Mouse (Mus musculus): ENCODE results near the gene Dhx9.
"Not testable (repeated sequence)": the region's sequence is repeated elsewhere in the genome, so short reads cannot be mapped to it uniquely, and the experiment has no call there.

Dhx9 gene

DNA sequence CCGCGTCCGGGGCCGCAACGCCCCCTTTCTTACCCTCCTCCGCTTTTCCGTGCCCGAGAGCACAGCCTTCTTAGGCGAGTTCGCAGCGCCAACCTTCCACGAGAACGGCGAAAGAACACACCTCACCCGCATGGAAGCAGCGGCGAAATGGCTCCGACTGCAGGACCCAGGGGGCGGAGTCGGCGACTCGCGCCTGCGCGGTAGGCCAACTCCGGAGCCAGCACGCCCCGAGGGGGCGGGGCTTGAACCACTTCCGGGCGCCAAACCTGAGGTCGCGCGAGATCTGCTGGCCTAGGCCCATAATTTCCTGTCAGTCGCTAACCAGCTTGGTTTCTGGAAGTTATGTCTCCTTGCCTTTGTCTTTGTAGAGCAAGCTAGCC lies at the start of gene Dhx9:
Gene Dhx9, minus strand, starts transcription at position 161 of the 380 bp plus-strand sequence.
- DNase-seq, result peak; percentile 100

DNA sequence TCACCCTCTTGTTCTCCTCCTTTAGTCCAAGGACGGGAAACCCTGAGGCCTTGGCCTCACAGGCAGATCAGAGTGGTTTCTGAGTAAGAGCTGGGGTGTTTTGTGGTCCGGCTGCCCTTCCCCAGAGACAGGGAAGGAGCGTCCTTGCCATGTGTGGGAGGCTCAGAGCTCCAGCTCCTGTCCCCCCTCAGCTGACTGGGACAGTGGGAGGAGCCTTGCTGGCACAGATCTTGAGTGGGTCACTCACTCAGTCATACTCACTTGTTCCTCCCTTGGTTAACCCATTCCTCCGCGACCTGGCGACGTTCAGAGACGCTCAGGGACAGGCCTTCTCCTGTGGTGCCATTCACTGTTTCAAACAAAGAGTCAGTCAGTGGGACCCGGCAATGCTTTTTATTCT lies 48.2 kb upstream of the Dhx9 start:
- no peak for DNase-seq

DNA sequence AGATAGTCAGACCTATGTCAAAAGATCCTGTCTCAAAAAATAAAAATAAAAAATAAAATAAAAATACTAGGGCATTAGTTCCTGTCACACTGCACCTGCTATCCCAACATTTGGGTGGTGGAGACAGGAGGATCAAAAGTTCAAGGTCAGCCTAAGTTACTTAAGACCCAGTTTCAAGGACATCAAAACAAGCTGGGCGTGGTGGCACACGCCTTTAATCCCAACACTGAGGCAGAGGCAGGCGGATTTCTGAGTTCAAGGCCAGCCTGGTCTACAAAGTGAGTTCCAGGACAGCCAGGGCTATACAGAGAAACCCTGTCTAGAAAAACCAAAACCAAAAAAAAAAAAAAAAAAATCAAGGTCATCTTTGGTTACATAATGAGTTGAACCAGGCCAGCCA lies 45.4 kb upstream of the Dhx9 start:
- DNase-seq, result not testable (repeated sequence)

DNA sequence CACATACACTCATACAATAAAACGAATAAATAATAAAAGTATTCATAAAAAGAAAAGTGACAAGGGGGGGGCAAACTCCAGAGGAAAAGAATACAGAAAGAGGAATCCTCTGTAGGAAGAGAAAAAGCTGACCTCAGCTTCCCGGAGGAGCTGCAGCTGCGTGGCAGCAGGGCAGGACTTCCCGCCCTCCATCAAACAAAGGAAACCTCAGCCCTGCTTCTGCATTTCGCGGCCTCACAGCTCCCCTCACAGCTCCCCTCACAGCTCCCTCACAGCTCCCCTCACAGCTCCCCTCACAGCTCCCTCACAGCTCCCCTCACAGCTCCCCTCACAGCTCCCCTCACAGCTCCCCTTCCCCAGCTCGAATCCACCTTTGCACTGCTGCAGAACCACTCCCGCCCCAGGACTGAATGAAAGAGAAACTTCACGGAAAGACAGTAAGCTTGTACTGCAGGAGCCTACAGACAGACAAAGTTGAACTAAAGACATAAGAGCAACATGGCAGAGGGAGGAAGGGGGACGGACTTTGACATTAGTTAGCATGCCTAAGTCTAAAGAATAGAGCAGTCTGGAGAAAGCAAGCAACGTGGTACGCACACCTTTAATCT lies 44.9 kb upstream of the Dhx9 start:
- peak; percentile 77 for DNase-seq

DNA sequence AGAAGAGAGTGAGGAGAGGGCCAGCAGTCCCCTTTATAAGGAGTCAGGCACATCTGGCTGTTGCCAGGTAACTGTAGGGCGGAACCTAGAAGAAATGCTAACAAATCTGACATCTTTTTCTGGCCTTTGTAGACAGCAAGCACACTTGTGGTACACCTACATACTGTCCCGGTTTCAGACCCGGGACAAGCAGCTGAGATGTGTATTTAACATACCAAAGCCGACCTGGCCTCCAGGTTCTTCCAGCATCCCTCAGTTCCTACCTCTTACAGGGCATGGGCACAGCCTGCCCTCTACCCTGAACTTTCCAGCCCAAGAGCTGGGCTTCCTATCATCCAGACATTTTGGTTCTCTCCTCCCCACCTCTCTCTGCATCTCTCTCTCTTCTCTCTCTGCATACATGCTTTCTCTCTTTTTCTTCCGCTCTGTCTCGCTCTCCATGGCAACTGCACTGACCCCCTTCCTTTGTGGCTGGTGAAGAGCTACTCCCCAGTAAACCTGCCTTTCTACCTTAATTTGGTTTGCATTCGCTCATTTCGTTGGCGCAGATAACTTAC lies 44.3 kb upstream of the Dhx9 start:
- peak; percentile 33 for DNase-seq

DNA sequence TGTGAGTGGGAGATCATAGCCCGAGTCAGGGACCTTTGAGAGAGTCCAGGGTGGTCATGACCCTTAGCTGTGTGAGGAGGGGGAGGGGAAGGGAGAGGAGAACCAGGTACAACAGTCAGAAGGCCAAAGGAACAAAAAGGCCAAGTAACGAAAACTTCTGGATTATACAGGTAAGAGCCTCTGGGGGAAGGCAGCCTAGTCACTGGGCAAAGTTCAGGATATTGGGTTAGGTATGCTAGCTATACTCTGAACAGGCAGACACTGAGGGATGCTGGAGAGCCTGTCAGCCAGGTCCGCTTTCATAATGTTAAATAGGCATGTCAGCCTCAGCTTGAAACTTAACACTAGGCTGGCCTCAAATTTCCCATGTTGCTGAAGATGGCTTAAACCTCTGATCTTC lies 34.7 kb upstream of the Dhx9 start:
- no peak for DNase-seq

DNA sequence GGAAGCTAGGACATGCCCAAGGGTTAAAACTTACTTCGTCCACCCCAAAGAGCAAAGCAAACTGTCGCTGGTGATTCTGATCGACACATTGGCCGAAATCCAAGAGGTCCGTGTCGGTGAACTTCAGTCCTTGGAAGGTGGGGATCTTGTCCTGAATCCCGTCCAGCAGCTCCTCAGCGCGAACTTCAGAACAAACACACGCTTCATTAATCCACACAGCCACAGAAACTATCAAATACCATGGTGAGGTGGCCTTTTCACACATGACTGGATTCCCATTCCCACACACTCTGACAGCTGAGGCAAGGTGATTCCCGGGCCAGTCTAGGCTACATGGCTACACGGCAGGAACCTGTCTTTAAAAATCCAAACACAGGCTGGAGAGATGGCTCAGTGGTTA lies 27.9 kb upstream of the Dhx9 start:
- DNase-seq, result no peak

DNA sequence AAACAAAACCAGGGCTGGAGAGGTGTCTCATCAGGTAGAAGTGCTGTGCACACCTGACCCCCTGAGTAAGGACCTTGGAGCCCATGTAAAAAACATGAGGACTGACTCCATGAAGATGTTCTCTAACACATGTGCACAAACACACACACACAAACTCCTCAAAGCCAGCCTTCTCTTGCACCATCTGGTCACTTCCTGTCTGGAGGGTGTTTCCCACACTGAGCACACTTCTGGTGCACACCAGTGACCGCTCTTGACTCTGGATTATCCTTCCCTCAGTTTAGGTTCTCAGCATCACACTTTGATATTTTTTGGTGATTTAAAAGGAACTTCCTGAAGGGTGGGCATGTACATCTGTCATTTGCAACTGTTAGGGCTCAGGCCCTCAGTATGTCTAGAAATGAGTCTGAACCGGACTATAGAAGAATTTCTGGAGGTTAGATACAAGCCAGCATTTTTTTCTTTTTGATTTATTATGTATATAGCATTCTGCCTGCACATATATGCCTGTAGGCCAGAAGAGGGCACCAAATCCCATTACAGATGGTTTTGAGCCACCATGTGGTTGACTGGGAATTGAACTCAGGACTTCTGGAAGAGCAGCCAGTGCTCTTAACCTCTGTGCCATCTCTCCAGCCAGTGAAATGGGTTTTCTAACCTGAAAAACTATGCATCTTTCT lies 23.0 kb upstream of the Dhx9 start:
- DNase-seq, result no peak

DNA sequence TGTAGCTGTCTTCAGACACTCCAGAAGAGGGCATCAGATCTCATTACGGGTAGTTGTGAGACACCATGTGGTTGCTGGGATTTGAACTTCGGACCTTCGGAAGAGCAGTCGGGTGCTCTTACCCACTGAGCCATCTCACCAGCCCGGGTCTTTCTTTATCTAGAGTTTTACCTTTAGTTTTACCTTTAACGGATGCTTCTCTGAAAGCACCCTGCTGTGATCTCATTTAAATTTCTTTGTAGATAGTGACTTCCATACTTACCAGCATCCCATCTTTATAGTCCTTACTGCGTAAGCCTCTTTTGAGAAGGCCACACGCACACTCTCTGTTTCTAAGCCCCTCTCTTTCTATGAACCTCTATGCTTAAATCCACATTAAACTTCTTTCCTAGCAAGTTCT lies 22.1 kb upstream of the Dhx9 start:
- not testable (repeated sequence) for DNase-seq

DNA sequence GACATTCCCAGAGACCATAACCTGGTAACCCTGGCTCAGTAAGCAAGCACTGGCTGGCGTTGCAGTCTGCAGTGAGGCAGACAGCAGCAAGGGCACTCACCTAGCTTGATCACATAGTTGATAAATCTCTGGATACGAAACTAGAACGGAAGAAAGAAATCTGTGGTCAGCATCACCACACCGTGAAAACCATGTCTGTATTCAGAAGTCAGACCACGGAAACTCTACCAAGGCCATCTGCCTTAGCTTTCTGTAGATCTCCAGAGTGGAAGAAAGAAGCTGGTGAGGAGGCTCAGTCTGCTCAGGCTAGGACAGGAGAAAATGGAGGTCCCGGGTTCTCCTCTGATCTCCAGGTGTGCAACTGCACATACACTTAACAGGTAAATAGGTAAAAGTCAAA lies 21.6 kb upstream of the Dhx9 start:
- DNase-seq, result no peak

DNA sequence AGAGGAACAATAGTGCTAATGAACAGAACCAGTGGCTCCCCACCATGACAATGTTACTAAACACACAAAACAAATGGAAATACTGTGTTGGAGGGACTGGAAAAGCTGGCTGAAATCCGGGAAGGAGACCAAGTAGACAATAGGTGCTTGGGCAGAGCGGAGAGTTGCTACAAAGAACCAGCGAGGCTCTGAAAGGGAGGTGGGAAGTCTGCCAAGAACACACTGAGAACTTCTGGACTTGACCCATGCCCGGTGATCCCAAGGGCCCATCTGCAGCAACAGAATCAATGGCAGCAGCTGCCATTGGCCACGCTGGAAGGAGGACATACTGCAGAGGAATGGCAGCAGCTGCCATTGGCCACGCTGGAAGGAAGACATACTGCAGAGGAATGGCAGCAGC lies 18.8 kb upstream of the Dhx9 start:
- DNase-seq, result no peak

DNA sequence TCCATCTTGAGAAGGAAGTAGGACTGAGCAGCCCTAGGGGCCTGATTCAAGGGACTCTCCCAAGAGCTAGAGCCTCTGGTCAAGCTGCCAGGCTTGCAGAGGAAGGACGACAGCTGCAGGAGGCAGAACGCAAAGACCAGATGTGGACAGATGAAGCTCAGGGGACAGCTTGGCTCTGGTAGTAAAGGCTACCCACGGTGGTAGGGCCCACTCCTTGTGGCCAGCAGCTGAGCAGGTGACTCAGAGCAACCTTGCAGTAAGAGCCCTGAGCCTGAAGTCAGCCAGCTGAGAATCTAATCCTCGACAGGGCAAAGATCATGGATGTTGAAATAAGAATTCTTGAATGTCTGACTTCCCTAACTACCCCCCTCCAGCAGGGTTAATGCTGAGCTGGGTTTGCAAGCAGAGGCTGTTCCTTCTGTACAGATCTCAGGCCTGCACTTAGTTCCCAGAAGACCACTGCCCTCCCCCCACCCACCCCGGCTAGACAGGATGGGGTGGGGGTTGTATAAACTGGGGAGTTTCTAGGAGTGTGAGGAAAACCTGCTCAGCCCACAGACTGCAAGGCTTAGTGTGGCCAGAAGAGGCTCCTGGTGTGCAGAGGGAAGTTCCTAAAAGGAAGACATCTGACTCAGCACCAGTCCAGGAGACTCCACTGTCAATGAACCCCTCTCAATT lies 14.3 kb upstream of the Dhx9 start:
- no peak for DNase-seq

DNA sequence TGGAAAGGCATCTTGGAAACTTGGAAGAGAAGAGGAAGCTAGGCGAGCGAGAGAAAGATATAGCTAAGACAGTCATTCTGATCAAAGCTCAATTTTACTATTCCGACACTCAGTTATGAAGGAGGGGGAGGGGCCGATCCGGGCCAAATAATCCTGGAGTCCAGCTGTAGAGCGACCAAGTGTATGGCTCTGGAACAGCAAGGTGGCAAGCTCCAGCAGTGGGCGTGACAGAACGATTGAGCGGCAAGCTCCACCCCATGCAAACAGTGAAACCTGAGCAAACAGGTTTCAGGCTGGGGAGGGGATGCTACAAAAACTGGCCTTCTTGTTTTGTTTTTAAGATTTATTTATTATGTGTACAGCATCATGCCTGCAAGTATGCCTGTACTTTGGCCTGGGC lies 12.6 kb upstream of the Dhx9 start:
- DNase-seq, result no peak

DNA sequence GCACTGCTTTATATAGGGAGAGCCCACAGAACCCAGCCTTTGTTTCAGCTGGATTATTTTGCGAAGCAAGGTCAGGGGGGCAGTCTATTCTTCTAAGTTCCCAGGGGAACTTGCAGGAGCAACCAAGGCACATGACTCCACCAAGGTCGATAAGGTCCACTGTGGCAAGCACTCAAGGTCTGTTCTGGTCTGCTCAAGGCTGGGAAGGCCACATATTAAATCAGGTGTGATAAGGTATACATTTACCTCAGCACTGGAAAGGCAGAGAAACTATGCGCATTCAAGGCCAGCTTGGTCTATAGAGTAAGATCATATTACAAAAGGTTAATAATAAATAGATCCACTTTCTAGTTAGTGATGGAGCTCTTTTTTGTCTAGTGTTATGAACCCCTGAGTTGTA lies 8.6 kb upstream of the Dhx9 start:
- DNase-seq, result no peak

DNA sequence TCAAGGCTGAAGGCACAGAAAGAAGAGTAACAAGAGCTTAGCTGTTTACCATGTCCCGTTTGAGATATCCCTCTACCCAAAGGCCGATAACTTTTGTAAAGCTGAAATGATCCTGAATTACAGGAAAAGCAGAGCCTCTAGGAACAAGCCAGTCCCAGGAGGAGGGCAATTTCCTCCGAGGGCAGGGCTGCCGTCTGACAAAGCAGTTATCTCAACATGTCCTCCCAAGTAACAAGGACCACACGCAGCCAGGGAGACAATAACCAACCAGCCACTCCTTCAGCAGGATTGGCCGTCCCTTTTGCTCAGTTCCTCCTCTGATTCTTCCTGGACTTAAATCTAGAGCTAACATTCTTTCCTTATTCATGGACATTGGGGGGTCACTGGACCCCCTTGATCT lies 6.5 kb upstream of the Dhx9 start:
- no peak for DNase-seq

DNA sequence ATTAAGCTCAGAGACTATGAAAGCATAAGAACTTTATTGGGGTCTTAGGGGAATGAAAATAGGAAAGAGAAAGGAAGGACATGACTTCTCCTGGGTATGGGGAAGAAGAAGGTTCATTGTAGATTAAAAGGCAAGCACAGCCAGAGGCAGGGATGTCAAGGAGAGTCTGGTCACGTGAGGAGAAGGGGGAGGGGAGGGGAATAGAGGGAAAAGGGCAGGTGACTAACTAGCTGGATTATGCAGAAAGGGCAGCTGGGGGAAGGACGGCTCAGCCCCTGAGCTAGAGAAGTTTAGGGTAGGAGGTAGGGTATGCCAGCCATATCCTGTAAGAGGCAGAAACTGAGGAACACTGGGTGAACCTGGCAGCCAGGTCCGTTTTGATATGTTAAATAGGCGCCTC lies 5.9 kb upstream of the Dhx9 start:
- DNase-seq, result no peak

DNA sequence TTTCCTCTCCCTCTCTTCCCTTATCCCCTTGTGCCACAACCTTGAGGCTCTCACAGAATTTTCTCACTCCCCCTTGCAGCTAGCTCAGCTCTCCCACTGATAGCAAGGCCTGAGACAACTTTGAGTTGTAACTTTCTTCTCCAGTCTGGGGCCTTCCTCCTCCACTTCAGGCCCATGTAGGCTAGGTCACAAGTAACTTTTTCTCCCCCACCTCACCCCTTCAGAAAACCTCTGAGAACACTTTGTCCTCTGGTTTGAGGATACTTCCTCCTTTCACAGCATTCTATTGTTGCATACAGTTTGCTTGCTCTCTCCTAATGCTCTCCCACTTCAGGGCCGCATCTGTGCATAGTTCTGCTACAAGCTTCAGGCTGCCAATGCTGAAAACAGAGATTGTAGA lies 4.4 kb upstream of the Dhx9 start:
- DNase-seq, result no peak

DNA sequence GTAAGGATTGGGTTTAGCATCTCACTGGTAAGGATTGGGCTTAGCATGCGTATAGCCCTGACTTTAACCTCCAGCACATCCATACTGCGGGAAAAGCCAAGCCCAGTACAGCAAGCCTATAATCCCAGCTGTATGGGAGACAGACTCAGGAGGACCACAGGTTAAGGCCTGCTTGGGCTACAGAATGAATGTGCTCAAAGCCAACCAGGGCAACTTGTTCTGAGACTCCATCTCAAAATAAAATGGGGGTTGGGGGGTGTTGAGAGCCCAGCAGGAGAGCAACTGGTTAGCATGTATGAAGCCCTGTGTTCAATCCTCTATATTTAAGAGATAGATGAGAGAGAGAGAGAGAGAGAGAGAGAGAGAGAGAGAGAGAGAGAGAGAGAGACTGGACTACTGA lies 3.9 kb upstream of the Dhx9 start:
- DNase-seq, result no peak

DNA sequence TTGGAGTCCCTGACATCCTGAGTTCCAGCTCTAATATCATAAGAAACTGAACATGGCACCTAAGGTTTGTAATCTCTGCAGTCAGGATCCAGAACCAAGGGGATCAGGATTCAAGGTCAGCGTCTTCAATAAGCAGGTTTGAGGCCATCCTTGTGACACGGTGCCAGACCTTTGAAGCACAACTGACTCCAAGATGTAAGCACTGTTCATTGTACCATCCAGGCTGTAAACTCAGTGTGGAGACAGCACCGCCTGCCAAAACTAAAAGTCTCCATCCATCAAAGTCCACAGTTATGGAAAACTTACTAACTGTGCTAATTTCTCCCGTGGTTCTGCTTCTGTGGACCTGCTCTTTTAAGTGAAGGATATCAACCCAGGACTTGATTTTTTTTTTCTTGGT lies 2.5 kb upstream of the Dhx9 start:
- no peak for DNase-seq

DNA sequence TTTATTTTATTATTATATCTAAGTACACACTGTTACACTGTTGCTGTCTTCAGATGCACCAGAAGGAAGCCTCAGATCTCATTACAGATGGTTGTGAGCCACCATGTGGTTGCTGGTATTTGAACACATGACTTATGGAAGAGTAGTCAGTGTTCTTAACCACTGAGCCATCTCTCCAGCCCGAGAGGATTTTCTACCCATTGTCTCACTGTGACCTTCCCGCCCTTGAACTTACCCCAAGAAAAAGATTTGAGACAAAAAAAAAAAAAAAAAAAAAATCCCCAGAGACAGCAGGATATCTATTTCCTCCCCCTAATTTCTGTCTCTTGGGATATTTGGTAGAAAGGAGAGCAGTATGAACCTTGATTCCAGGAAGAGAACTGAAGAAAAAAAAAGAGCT lies 2.1 kb upstream of the Dhx9 start:
- DNase-seq, result no peak

DNA sequence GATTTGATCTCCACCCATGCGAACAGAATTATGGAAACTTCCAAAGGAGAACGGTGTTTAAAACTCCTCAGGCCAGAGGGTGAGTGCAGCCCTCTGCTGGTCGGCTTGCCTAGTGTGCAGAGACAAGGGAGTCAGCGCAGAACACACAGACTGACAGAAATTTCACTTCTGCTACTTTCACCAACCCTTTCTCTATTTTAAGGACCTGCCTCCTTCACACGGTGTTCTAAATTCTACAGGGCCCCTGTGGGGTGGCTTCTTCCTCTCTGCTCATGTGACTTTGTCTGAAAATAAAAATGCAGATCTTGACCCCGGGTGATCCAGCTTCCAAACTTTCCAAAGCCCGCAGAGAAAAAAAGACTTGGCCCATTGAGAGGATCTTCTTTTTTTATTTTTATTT lies 1.7 kb upstream of the Dhx9 start:
- DNase-seq, result peak; percentile 52

DNA sequence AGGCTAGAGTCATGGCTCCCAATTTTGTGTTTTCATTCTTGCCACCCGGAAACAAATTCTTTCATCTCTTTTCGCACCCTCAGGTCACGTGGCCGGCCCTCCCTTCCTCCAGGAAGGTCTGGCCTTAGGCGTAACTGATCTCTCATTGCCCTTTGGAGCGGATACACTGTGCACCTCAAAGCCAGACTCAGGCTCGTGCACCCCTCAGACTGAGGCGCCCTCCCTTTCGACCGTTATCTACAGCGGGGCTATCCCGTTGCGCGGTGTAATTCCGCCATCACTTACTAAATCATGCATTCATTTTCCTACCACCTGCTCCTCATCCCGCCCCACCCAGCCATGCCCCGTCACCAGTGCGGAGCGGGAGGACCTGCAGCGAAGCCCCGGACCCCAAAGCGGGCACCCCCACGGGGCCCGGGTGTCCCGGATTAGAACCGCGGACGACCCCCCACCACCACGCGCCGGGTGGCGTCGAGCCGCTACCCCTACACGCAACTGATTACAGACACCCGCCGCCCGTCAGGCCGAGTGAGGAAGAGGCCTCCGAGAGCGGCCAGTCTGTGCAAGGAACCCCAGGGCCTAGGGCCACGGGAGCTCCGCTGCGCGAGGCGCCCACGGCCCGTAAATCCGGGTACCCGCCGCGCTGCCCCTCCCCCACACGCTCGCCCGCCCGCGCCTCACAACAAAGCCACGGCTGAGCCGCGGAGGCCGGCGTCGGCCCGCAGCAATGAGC lies 527 bp downstream of the Dhx9 start:
- peak; percentile 71 for DNase-seq

DNA sequence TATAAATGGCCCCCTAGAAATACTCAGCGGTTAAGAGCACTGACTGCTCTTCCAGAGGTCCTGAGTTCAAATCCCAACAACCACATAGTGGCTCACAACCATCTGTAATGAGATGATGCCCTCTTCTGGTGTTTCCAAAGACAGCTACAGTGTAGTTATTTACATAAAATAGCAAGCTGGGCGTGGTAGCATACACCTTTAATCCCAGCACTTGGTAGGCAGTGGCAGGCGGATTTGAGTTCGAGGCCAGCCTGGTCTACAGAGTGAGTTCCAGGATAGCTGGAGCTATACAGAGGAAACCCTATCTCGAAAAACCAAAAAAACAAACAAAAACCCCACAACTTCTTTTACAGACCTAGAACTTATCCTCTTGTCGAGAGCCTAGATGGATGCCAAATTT lies 1.3 kb downstream of the Dhx9 start:
- not testable (repeated sequence) for DNase-seq
